Mouse (Mus musculus) lung, embryonic 16.5 days (tissue): Measurements from ENCODE around the gene Diaph3. TPM values are rescaled to one million over a fixed set of nuclear protein-coding genes. Genes with fewer than 3 reads are reported as not detected.

Source experiments
- ATAC-seq: fragments of 200-750 bp; cut with Nextera tagmentation; 2 replicates; pipeline ENCODE4 v1.8.0; 2017; ENCODE audit warnings: low read depth, mild to moderate bottlenecking, moderate library complexity
- H3K27ac ChIP-seq: fragments of 300-500 bp; sonication (generic); 2 replicates; pipeline ENCODE4 v1.5.1; 2014; ENCODE audit warnings: mild to moderate bottlenecking, control low read depth, low read length
- H3K27me3 ChIP-seq: fragments of 300-500 bp; sonication (generic); 2 replicates; pipeline ENCODE4 v1.6.1; 2014; ENCODE audit warnings: low read depth, low read length, mixed read lengths; ENCODE audit not compliant: control insufficient read depth, insufficient read depth
- H3K36me3 ChIP-seq: fragments of 300-500 bp; sonication (generic); 2 replicates; pipeline ENCODE4 v1.6.1; 2014; ENCODE audit warnings: low read length; ENCODE audit not compliant: control insufficient read depth, insufficient read depth
- H3K4me1 ChIP-seq: fragments of 300-500 bp; sonication (generic); replicated peaks from 2 replicates; pipeline ENCODE4 v1.6.1; 2014; ENCODE audit warnings: low read length, mixed read lengths; ENCODE audit not compliant: control insufficient read depth, insufficient read depth
- H3K4me2 ChIP-seq: fragments of 300-500 bp; sonication (generic); 2 replicates; pipeline ENCODE4 v1.6.1; 2014; ENCODE audit warnings: low read depth, low read length, control low read depth
- H3K4me3 ChIP-seq: fragments of 300-500 bp; sonication (generic); 2 replicates; pipeline ENCODE4 v1.5.1; 2014; ENCODE audit warnings: mild to moderate bottlenecking, low read length, control low read depth
- H3K9ac ChIP-seq: fragments of 300-500 bp; sonication (generic); 2 replicates; pipeline ENCODE4 v1.6.1; 2014; ENCODE audit warnings: low read length, control low read depth
- H3K9me3 ChIP-seq: fragments of 300-500 bp; sonication (generic); 2 replicates; pipeline ENCODE4 v1.6.1; 2016; ENCODE audit warnings: low read length; ENCODE audit not compliant: control insufficient read depth
- WGBS: fragments of 180-500 bp; shearing (Covaris S2); extraction: QIAGEN DNeasy Blood & Tissue Kit; methylation state at CpG from one replicate; pipeline ENCODE4 v1.1.7; 2014; 5-methylcytosine and 5-hydroxymethylcytosine counted together
- polyA plus RNA-seq: library from polyadenylated mRNA; unstranded; fragments of >200 nt; fragmentation: Nextera tagmentation; extraction: Ambion mirVana; gene quantifications from 2 replicates; pipeline ENCODE4 v1.2.1, GENCODE M21; 2015

Diaph3 gene
- polyA plus RNA-seq, result 16.6 and 17.6 TPM in 2 replicates

DNA sequence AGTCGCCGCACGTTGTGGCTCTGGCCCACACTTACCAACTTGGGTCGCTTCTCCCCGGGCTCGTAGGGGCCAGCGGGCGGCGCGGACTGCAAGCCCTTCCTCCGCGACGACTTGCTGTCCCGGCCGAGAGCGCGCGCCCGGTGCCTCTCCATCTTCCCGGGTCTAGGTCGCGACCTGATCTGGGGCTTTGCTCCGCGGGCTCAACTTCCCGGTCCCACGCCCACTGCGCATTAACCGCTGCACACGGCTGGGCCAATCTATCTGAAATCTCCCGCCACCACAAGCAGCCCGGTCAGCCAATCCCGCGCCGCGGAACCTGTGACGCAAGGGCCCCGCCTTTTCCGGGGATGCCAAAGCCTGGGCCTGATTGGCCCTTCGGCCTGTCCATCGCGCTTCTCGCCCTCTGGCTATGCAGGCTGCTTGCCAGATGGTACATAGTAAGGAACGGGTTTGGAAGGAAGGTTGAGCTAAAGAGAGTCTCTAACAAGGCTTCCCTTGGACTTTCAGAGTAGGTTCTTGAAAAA, at the start of gene Diaph3:
Gene Diaph3 (minus strand): TSS at position 273 of the 524 bp plus-strand sequence.
- Histone ChIP-seq H3K27me3 (no peaks in the 10 kb centered on the region), H3K4me1 (no peaks in the 10 kb centered on the region), H3K4me2 (peak within 1 kb of the TSS; percentile 54), H3K9me3 (no peaks in the 10 kb centered on the region), H3K9ac (peak within 1 kb of the TSS; percentile 65), H3K27ac (peak within 1 kb of the TSS; percentile 91), H3K36me3 (no peaks in the 10 kb centered on the region), H3K4me3 (peak within 1 kb of the TSS; percentile 74)
- 0% methylated on average over 43 of the region's 43 CpGs for WGBS
- peak; percentile 99 for ATAC-seq

DNA sequence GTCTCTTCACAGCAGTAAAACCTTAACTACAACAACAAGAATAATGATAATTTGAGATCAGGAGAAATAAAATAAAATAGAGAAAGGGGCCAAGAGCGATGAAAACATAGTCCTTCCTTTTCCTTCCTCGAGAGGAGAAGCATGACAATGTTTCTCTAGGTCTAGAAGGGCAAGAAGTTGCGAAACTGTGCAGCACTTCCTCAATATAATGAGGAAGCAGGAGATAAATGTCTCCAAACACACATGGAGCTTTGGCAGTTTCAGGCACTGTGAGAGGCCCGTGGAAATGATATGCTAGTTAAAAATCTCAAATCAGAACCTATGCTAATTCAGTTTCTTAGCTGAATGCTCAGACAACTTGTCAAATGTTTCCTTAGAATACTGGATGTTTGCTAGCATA, 49.6 kb upstream of the Diaph3 start:
- ATAC-seq, result no peak
- Histone ChIP-seq H3K4me2 (no peak overlapping the region), H3K36me3 (no peaks in the 10 kb centered on the region), H3K4me3 (no peak overlapping the region), H3K4me1 (no peaks in the 10 kb centered on the region), H3K27ac (no peak overlapping the region), H3K27me3 (no peaks in the 10 kb centered on the region), H3K9me3 (no peaks in the 10 kb centered on the region), H3K9ac (no peak overlapping the region)
- 53% methylated on average over 4 of the region's 4 CpGs for WGBS

DNA sequence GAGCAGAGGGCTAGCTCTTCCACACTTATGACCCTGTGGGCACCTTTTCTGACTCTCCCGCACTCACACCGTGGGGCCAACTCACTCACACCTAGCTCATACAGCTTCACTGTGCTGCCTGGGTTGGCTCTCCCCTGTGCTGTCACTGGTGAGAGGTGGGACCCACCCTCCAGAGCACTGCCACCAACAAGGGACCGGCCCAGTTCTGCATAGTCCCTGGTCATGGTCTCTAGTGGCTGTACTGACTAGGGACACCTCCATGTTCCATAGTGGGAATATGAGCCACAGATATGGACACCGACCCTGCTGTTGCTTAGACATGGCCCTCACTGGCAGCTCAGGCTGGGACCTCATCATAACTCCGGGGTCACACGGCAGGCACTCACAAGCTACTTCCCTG, 30.5 kb upstream of the Diaph3 start:
- H3K27me3 ChIP-seq, result no peaks in the 10 kb centered on the region
- WGBS, result 77% methylated on average over 6 of the region's 6 CpGs
- H3K27ac ChIP-seq, result no peak overlapping the region
- no peaks in the 10 kb centered on the region for H3K4me1 ChIP-seq
- no peaks in the 10 kb centered on the region for H3K9me3 ChIP-seq
- no peaks in the 10 kb centered on the region for H3K36me3 ChIP-seq
- H3K4me2 ChIP-seq, result no peak overlapping the region
- no peak overlapping the region for H3K9ac ChIP-seq
- ATAC-seq, result no peak
- H3K4me3 ChIP-seq, result no peak overlapping the region

DNA sequence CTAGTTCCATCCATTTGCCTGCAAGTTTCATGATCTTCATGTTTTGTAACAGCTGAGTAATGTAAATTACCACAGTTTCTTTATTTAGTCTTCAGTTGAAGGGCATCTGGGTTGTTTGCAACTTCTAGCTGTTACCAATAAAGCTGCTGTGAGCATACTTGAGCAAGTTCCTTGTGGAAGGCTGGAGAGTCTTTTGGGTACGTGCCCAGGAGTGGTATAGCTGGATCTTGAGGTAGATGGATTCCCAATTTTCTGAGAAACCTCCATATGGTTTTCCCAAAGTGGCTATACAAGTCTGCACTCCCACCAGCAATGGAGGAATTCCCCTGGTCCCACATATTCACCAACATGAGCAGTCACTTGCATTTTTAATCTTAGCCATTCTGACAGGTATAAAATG, 28.1 kb upstream of the Diaph3 start:
- 60% methylated on average over 1 of the region's 1 CpGs for WGBS
- ATAC-seq, result no peak
- H3K9ac ChIP-seq, result no peak overlapping the region
- no peak overlapping the region for H3K4me2 ChIP-seq
- no peaks in the 10 kb centered on the region for H3K9me3 ChIP-seq
- H3K4me1 ChIP-seq, result no peaks in the 10 kb centered on the region
- H3K36me3 ChIP-seq, result no peaks in the 10 kb centered on the region
- H3K27ac ChIP-seq, result no peak overlapping the region
- H3K27me3 ChIP-seq, result no peaks in the 10 kb centered on the region
- no peak overlapping the region for H3K4me3 ChIP-seq

DNA sequence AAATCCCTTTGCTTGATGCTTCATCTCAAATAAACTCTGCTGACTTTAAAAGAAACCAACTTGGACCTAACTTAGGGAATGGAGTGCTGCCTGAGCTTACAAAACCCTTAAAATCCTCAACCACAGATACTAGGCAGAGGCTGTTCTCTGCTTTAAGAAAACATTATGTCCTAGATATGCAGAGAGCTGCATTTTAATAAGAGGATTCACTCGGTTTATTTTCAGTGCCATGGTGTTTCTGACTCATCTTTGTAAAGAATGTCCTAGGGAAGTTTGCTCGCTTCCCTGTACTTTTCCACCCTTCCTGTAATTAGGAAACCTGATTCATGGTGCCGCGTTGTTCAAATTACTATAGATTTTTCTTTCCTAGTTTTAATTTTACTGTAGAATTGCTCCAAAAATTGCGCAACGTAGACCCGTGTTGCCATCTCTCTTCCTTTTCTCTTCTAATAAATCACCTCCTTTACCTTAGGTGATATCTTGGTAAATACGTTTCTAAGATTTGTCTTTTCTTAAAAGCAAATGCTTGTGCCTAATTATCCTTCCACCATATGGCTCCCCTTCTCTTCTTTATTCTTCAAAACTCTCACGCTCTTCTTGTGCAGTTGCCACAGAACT, 14.7 kb upstream of the Diaph3 start:
- no peak overlapping the region for H3K27ac ChIP-seq
- WGBS, result 77% methylated on average over 9 of the region's 9 CpGs

DNA sequence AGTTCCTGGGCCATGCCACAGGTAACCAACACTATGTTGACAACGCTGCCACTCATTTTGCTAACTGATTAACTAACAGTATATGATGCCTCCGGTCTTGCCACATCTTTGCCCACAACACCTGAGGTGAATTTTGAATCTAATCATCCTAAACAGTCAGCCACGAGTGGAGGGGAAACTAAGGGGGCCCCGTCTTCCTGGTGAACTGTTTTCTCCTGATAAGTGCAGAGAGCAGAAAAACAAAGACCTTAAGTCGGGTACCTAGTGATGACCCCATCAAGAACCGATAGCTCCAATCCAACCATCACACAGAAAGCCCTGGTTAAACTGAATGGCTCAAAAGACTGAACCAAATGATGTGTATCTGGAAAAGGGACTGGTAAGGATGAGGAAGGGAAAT, 8.6 kb upstream of the Diaph3 start:
- Histone ChIP-seq H3K4me1 (no peaks in the 10 kb centered on the region), H3K27ac (no peak overlapping the region), H3K27me3 (no peaks in the 10 kb centered on the region), H3K4me3 (no peak overlapping the region), H3K9me3 (no peaks in the 10 kb centered on the region), H3K36me3 (no peaks in the 10 kb centered on the region), H3K9ac (no peak overlapping the region), H3K4me2 (no peak overlapping the region)
- 71% methylated on average over 6 of the region's 6 CpGs for WGBS
- ATAC-seq, result no peak

More for the DNA sequence above, 14.7 kb upstream of the Diaph3 start:
- no peak overlapping the region for H3K4me2 ChIP-seq
- H3K4me1 ChIP-seq, result no peaks in the 10 kb centered on the region
- no peaks in the 10 kb centered on the region for H3K9me3 ChIP-seq
- no peak overlapping the region for H3K4me3 ChIP-seq
- H3K36me3 ChIP-seq, result no peaks in the 10 kb centered on the region
- ATAC-seq, result no peak
- H3K27me3 ChIP-seq, result no peaks in the 10 kb centered on the region
- H3K9ac ChIP-seq, result no peak overlapping the region

DNA sequence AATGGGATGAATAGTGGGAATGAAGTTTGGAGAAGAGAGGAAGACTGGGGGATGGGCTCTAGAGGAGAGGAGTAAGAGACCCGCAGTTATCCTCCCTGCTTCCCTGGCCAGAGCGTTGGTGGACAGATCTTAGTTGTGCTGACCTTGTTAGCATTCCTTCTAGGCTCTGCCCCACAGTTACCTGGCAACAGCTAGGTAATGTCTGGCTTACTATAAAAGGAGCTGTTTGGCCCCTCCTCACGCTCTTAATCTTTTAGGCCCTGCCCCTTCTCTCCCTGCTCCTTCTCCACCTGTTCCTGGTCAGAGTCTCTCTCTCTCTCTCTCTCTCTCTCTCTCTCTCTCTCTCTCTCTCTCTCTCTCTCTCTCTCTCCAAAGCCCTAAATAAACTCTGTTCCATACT, 5.7 kb upstream of the Diaph3 start:
- ATAC-seq, result peak; percentile 75
- no peak overlapping the region for H3K27ac ChIP-seq
- 26% methylated on average over 3 of the region's 3 CpGs for WGBS

DNA sequence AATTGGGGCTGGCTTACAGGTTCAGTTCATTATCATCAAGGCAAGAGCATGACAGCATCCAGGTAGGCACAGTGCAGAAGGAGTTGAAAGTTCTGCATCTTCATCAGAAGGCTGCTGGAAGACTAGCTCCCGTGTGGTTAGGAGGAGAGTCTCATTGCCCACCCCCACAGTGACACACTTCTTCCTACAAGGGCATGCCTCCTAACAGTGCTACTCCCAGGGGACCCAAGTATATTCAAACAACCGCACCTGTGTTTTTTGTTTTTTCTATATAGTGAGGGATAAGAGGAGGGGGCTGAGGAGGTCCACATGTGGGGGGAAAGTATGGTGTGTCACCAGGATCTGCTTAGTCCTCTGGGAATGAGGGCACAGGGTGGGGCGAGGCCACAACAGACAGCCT, 4.3 kb upstream of the Diaph3 start:
- Histone ChIP-seq H3K9ac (no peak overlapping the region), H3K4me1 (no peaks in the 10 kb centered on the region), H3K27ac (no peak overlapping the region), H3K9me3 (no peaks in the 10 kb centered on the region), H3K36me3 (no peaks in the 10 kb centered on the region), H3K4me3 (no peak overlapping the region), H3K4me2 (no peak overlapping the region), H3K27me3 (no peaks in the 10 kb centered on the region)
- WGBS, result 78% methylated on average over 3 of the region's 3 CpGs
- ATAC-seq, result no peak

More for the DNA sequence above, 5.7 kb upstream of the Diaph3 start:
- no peaks in the 10 kb centered on the region for H3K36me3 ChIP-seq
- H3K4me3 ChIP-seq, result no peak overlapping the region
- H3K4me2 ChIP-seq, result no peak overlapping the region
- no peak overlapping the region for H3K9ac ChIP-seq
- no peaks in the 10 kb centered on the region for H3K4me1 ChIP-seq
- H3K27me3 ChIP-seq, result no peaks in the 10 kb centered on the region
- H3K9me3 ChIP-seq, result no peaks in the 10 kb centered on the region

DNA sequence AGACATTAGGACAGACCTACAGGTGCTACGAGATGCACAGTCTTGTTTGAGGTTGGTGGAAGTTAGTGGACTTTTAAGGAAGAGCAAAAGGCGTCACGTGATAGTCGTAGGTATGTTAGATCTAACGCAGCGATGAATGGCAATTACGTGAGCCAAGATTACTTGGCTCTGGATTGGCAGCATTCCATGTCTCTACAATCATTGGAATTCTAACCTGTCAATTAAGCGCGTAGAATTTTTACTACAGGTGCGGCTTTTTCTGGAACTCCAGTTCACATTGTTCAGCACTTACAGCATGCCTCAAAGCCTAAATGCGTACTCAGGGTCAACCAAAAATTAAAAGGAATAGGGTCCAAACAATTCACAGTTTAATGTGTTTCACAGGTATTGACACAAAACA, 742 bp upstream of the Diaph3 start:
- no peaks in the 10 kb centered on the region for H3K4me1 ChIP-seq
- no peaks in the 10 kb centered on the region for H3K36me3 ChIP-seq
- peak overlapping the region; percentile 54 for H3K4me2 ChIP-seq
- H3K9me3 ChIP-seq, result no peaks in the 10 kb centered on the region
- peak; percentile 28; the same call in 1 of the 2 replicates for ATAC-seq
- H3K9ac ChIP-seq, result peak overlapping the region; percentile 65
- H3K27ac ChIP-seq, result peak overlapping the region; percentile 91
- H3K27me3 ChIP-seq, result no peaks in the 10 kb centered on the region
- H3K4me3 ChIP-seq, result peak overlapping the region; percentile 74
- 58% methylated on average over 11 of the region's 11 CpGs for WGBS
